Mouse (Mus musculus): ENCODE data around the gene Aak1.

- TF ChIP-seq CTCF (conservative IDR thresholded peaks at IDR 0.05; ENCODE audit: low read length), result no peak
- no peak for TF ChIP-seq POU5F1 (IDR thresholded peaks at IDR 0.05; ENCODE audit: borderline replicate concordance, low read length)
Measured at GRCm38 (mm10) chr6:86847816-86848215, 1.5 kb upstream of the Aak1 start.

All from E14TG2a.4 (cell line).